Mouse (Mus musculus): ENCODE measurements around the gene Abcc2.

Abcc2 gene

GRCm38 (mm10) chr19:43781980-43782379, at the start of gene Abcc2:
Abcc2 (plus strand) TSS chr19:43782192.
- DNase-seq, result no peak

- no peak for DNase-seq
Measured at GRCm38 (mm10) chr19:43738409-43738808, 43.6 kb upstream of the Abcc2 start.

- no peak for DNase-seq
Measured at GRCm38 (mm10) chr19:43743401-43743800, 38.6 kb upstream of the Abcc2 start.

- no peak for DNase-seq
Measured at GRCm38 (mm10) chr19:43745740-43746139, 36.3 kb upstream of the Abcc2 start.

- DNase-seq, result no peak
Measured at GRCm38 (mm10) chr19:43747877-43748276, 34.1 kb upstream of the Abcc2 start.

GRCm38 (mm10) chr19:43750008-43750407, 32.0 kb upstream of the Abcc2 start:
- DNase-seq, result no peak

GRCm38 (mm10) chr19:43752489-43753225, 29.3 kb upstream of the Abcc2 start, which contains the start of the genes Cutc and Cox15:
Cutc (plus strand) TSS chr19:43752996.
Cox15 (minus strand) TSS chr19:43753000.
- peak; percentile 95 for DNase-seq

- peak; percentile 94 for DNase-seq
Measured at GRCm38 (mm10) chr19:43753226-43753835, 28.7 kb upstream of the Abcc2 start.

GRCm38 (mm10) chr19:43754237-43754636, 27.8 kb upstream of the Abcc2 start:
- peak; percentile 18 for DNase-seq

- no peak for DNase-seq
Measured at GRCm38 (mm10) chr19:43754872-43755271, 27.1 kb upstream of the Abcc2 start.

- DNase-seq, result peak; percentile 67
Measured at GRCm38 (mm10) chr19:43760504-43760903, 21.5 kb upstream of the Abcc2 start.

- no peak for DNase-seq
Measured at GRCm38 (mm10) chr19:43761543-43762256, 20.3 kb upstream of the Abcc2 start.

GRCm38 (mm10) chr19:43762410-43762809, 19.6 kb upstream of the Abcc2 start:
- no peak for DNase-seq

- no peak for DNase-seq
Measured at GRCm38 (mm10) chr19:43766451-43766850, 15.5 kb upstream of the Abcc2 start.

GRCm38 (mm10) chr19:43767549-43768322, 14.3 kb upstream of the Abcc2 start:
- DNase-seq, result no peak

GRCm38 (mm10) chr19:43769366-43769960, 12.5 kb upstream of the Abcc2 start:
- no peak for DNase-seq

GRCm38 (mm10) chr19:43770584-43770983, 11.4 kb upstream of the Abcc2 start:
- no peak for DNase-seq

GRCm38 (mm10) chr19:43771499-43771969, 10.5 kb upstream of the Abcc2 start:
- DNase-seq, result no peak

- no peak for DNase-seq
Measured at GRCm38 (mm10) chr19:43772311-43772710, 9.7 kb upstream of the Abcc2 start.

GRCm38 (mm10) chr19:43775433-43775832, 6.6 kb upstream of the Abcc2 start:
- no peak for DNase-seq

GRCm38 (mm10) chr19:43776561-43776960, 5.4 kb upstream of the Abcc2 start:
- no peak for DNase-seq

GRCm38 (mm10) chr19:43777308-43777707, 4.7 kb upstream of the Abcc2 start:
- DNase-seq, result no peak

Data from cerebellum, adult 9-10 months (tissue).